Mouse (Mus musculus) urinary bladder, postnatal 4 days (tissue): ENCODE data around the gene Map3k20.
A peak's percentile ranks its signal among the peaks of the same experiment; 100 is the strongest.

Experiments used
- DNase-seq, 2 experiments: peaks; one replicate each; pipeline ENCODE4 v3.0.0; 2021 to 2022; ENCODE audit warnings: low spot score in 2 of 2

The Map3k20 gene

GRCm38 (mm10) chr2:72280524-72280923 is 4.9 kb upstream of the Map3k20 start:
- no peak for DNase-seq

- peak in 1 of 2 experiments; percentile 50 for DNase-seq
Measured at GRCm38 (mm10) chr2:72281971-72282370, 3.5 kb upstream of the Map3k20 start.

GRCm38 (mm10) chr2:72282733-72283132 is 2.7 kb upstream of the Map3k20 start:
- DNase-seq: no peak

GRCm38 (mm10) chr2:72284689-72285088 is 748 bp upstream of the Map3k20 start:
- no peak for DNase-seq

GRCm38 (mm10) chr2:72285888-72286661 is 638 bp downstream of the Map3k20 start:
- DNase-seq: no peak

GRCm38 (mm10) chr2:72287142-72287541 is 1.7 kb downstream of the Map3k20 start:
- no peak for DNase-seq

- DNase-seq: no peak
Measured at GRCm38 (mm10) chr2:72288932-72289534, 3.6 kb downstream of the Map3k20 start.

- DNase-seq: no peak
Measured at GRCm38 (mm10) chr2:72291103-72291502, 5.7 kb downstream of the Map3k20 start.

- no peak for DNase-seq
Measured at GRCm38 (mm10) chr2:72292573-72292972, 7.1 kb downstream of the Map3k20 start.

GRCm38 (mm10) chr2:72294994-72295393 is 9.6 kb downstream of the Map3k20 start:
- DNase-seq: no peak

GRCm38 (mm10) chr2:72296984-72297715 is 11.7 kb downstream of the Map3k20 start:
- DNase-seq: no peak

GRCm38 (mm10) chr2:72297716-72298082 is 12.3 kb downstream of the Map3k20 start:
- DNase-seq: no peak

- DNase-seq: no peak
Measured at GRCm38 (mm10) chr2:72298406-72298805, 13.0 kb downstream of the Map3k20 start.

- DNase-seq: no peak
Measured at GRCm38 (mm10) chr2:72301194-72301916, 15.9 kb downstream of the Map3k20 start.

- DNase-seq: no peak
Measured at GRCm38 (mm10) chr2:72305738-72306137, 20.3 kb downstream of the Map3k20 start.

- DNase-seq: no peak
Measured at GRCm38 (mm10) chr2:72308351-72308750, 22.9 kb downstream of the Map3k20 start.

GRCm38 (mm10) chr2:72308981-72309380 is 23.5 kb downstream of the Map3k20 start:
- DNase-seq: no peak

GRCm38 (mm10) chr2:72311486-72311885 is 26.0 kb downstream of the Map3k20 start:
- DNase-seq: no peak

- no peak for DNase-seq
Measured at GRCm38 (mm10) chr2:72313312-72313711, 27.9 kb downstream of the Map3k20 start.

GRCm38 (mm10) chr2:72318421-72318820 is 33.0 kb downstream of the Map3k20 start:
- DNase-seq: no peak

- no peak for DNase-seq
Measured at GRCm38 (mm10) chr2:72319028-72319798, 33.8 kb downstream of the Map3k20 start.
